Comparison of ENCODE assay signal across 10 mouse cellular contexts in the genomic region with DNA sequence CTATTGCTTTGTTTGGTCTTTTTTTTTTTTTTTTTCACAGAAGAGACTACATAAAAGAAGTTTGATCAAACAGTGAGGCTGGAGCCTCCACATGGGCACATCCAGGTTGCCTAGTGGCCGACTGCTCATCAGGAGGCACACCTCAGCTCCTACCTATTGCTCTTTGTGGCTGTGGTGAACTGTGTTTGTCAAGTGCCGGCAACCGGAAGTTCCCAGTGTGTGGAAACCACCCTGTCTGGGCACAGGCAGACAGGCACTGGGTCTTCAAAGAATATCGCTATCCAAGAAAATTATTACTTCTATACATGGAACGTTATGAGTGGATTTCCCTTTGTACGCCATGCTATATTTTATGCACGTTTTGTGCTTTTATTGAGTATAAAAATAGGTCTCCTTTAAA. TPM values are rescaled to one million over a fixed set of nuclear protein-coding genes. Genes with fewer than 3 reads are reported as not detected.
A peak's percentile ranks its signal among the peaks of the same experiment; 100 is the strongest.
DNase-seq lines count a peak whose midpoint lies in the region; ATAC-seq and TF ChIP-seq lines count a peak whose summit lies in the region.
"Had no signal": no experiment of that assay in that cellular context is flagged by ENCODE, and none has a peak within 500 bp of the region (broad histone marks: within the 10 kb centered on the region; RNA-seq: fewer than 3 reads in every experiment).

No protein-coding gene starts in this region.

- TF ChIP-seq CTCF in midbrain, postnatal 0 days (IDR thresholded peaks at IDR 0.05) = no peak
- TF ChIP-seq CTCF in thymus, adult 2 months (IDR thresholded peaks at IDR 0.05; ENCODE audit: borderline replicate concordance, control insufficient read depth, extremely low read depth, insufficient read depth, low read length, poor library complexity) = no peak

- TF ChIP-seq POLR2A in thymus, adult 2 months (IDR thresholded peaks at IDR 0.05; ENCODE audit: control insufficient read depth, extremely low read depth, insufficient read depth, low read length, poor library complexity) = no peak

- no peak for DNase-seq in embryonic facial prominence, embryonic 14.5 days (ENCODE audit: low spot score)
- peak; percentile 41 for DNase-seq in forebrain, embryonic 14.5 days (ENCODE audit: low spot score)
- peak; percentile 42 for DNase-seq in limb, embryonic 10.5 days (ENCODE audit: low spot score)
- no peak for DNase-seq in midbrain, postnatal 0 days (ENCODE audit: low spot score)
- no peak for DNase-seq in heart, adult 18-20 months
- DNase-seq in thymus, adult 2 months = no peak
- DNase-seq: lung, adult 2 months; right cerebral cortex, postnatal 25 days had no signal

- peak overlapping the region; percentile 82 for H3K4me3 ChIP-seq in embryonic facial prominence, embryonic 14.5 days (ENCODE audit: low read depth, low read length)
- H3K4me3 ChIP-seq in forebrain, embryonic 14.5 days (ENCODE audit: low read depth, low read length) = peak overlapping the region; percentile 100
- peak overlapping the region; percentile 100 for H3K4me3 ChIP-seq in limb, embryonic 10.5 days
- peak overlapping the region; percentile 95 for H3K4me3 ChIP-seq in midbrain, postnatal 0 days (ENCODE audit: low read depth, low read length)
- H3K4me3 ChIP-seq in thymus, adult 2 months (ENCODE audit: control insufficient read depth, insufficient read depth, low read length) = no peak overlapping the region
- no peak overlapping the region for H3K4me3 ChIP-seq in kidney, embryonic 15.5 days (replicated peaks)
- H3K4me3 ChIP-seq: stomach, embryonic 15.5 days had no signal

- ATAC-seq in embryonic facial prominence, embryonic 14.5 days (ENCODE audit: low read depth) = no peak
- ATAC-seq in forebrain, embryonic 14.5 days = no peak
- no peak for ATAC-seq in midbrain, postnatal 0 days (ENCODE audit: low FRiP score)
- ATAC-seq in kidney, embryonic 15.5 days (replicated peaks; ENCODE audit: low FRiP score) = no peak

- no peaks in the 10 kb centered on the region for H3K9me3 ChIP-seq in embryonic facial prominence, embryonic 14.5 days (ENCODE audit: control insufficient read depth, low read length)
- H3K9me3 ChIP-seq in forebrain, embryonic 14.5 days (replicated peaks; ENCODE audit: control insufficient read depth, low read length) = no peaks in the 10 kb centered on the region
- no peaks in the 10 kb centered on the region for H3K9me3 ChIP-seq in limb, embryonic 10.5 days (replicated peaks)
- no peaks in the 10 kb centered on the region for H3K9me3 ChIP-seq in midbrain, postnatal 0 days (ENCODE audit: low read length)
- H3K9me3 ChIP-seq in kidney, embryonic 15.5 days (replicated peaks) = no peaks in the 10 kb centered on the region
- H3K9me3 ChIP-seq: stomach, embryonic 15.5 days had no signal

- H3K27ac ChIP-seq in embryonic facial prominence, embryonic 14.5 days (replicated peaks; ENCODE audit: low read depth, low read length) = peak overlapping the region; percentile 52; the same call in 1 of the 2 replicates
- peak overlapping the region; percentile 98 for H3K27ac ChIP-seq in forebrain, embryonic 14.5 days (ENCODE audit: low read depth, low read length)
- no peak overlapping the region for H3K27ac ChIP-seq in limb, embryonic 10.5 days
- no peak overlapping the region; the same call in 1 of the 2 replicates for H3K27ac ChIP-seq in midbrain, postnatal 0 days (ENCODE audit: low read depth, low read length)
- H3K27ac ChIP-seq in thymus, adult 2 months (ENCODE audit: control insufficient read depth, insufficient read depth, low read length) = no peak overlapping the region
- no peak overlapping the region for H3K27ac ChIP-seq in kidney, embryonic 15.5 days
- H3K27ac ChIP-seq: stomach, embryonic 15.5 days had no signal

- WGBS in embryonic facial prominence, embryonic 14.5 days = 36% methylated on average over 7 of the region's 7 CpGs
- WGBS in forebrain, embryonic 14.5 days = 40% methylated on average over 7 of the region's 7 CpGs
- WGBS in limb, embryonic 10.5 days = 82% methylated on average over 7 of the region's 7 CpGs
- WGBS in midbrain, postnatal 0 days = 26% methylated on average over 7 of the region's 7 CpGs
- WGBS in thymus, adult 2 months = 83% methylated on average over 7 of the region's 7 CpGs
- WGBS in kidney, embryonic 15.5 days = 68% methylated on average over 7 of the region's 7 CpGs

- H3K27me3 ChIP-seq in embryonic facial prominence, embryonic 14.5 days (replicated peaks; ENCODE audit: control insufficient read depth, insufficient read depth, low read length) = no peaks in the 10 kb centered on the region
- H3K27me3 ChIP-seq in forebrain, embryonic 14.5 days (replicated peaks; ENCODE audit: control insufficient read depth, insufficient read depth, low read length) = no peaks in the 10 kb centered on the region
- H3K27me3 ChIP-seq in limb, embryonic 10.5 days (ENCODE audit: low read depth, poor library complexity, severe bottlenecking) = no peaks in the 10 kb centered on the region
- no peaks in the 10 kb centered on the region for H3K27me3 ChIP-seq in midbrain, postnatal 0 days (ENCODE audit: insufficient read depth, low read length)
- 0 out of 2 replicates have a peak, but pooled peaks cover 2% of the 10 kb centered on the region for H3K27me3 ChIP-seq in thymus, adult 2 months (ENCODE audit: control insufficient read depth, insufficient read depth, low read length)
- no peaks in the 10 kb centered on the region for H3K27me3 ChIP-seq in kidney, embryonic 15.5 days
- H3K27me3 ChIP-seq: stomach, embryonic 15.5 days had no signal

- H3K9ac ChIP-seq in embryonic facial prominence, embryonic 14.5 days (ENCODE audit: low read depth, low read length) = peak overlapping the region; percentile 53
- peak overlapping the region; percentile 100 for H3K9ac ChIP-seq in forebrain, embryonic 14.5 days (ENCODE audit: low read length)
- peak overlapping the region; percentile 98; the same call in 1 of the 2 replicates for H3K9ac ChIP-seq in midbrain, postnatal 0 days (replicated peaks; ENCODE audit: low read length, poor library complexity, severe bottlenecking)
- H3K9ac ChIP-seq in kidney, embryonic 15.5 days = no peak overlapping the region
- H3K9ac ChIP-seq: stomach, embryonic 15.5 days had no signal

- H3K4me1 ChIP-seq in embryonic facial prominence, embryonic 14.5 days (ENCODE audit: control insufficient read depth, insufficient read depth, low read length) = peaks cover 20% of the 10 kb centered on the region
- H3K4me1 ChIP-seq in forebrain, embryonic 14.5 days (ENCODE audit: control insufficient read depth, insufficient read depth, low read length) = peaks cover 11% of the 10 kb centered on the region; the same call in 1 of the 2 replicates
- H3K4me1 ChIP-seq in limb, embryonic 10.5 days = peaks cover 22% of the 10 kb centered on the region
- H3K4me1 ChIP-seq in midbrain, postnatal 0 days (ENCODE audit: insufficient read depth, low read length) = no peaks in the 10 kb centered on the region
- no peaks in the 10 kb centered on the region for H3K4me1 ChIP-seq in thymus, adult 2 months (replicated peaks; ENCODE audit: control insufficient read depth, insufficient read depth, low read length)
- 0 out of 2 replicates have a peak, but pooled peaks cover 5% of the 10 kb centered on the region for H3K4me1 ChIP-seq in kidney, embryonic 15.5 days
- H3K4me1 ChIP-seq: stomach, embryonic 15.5 days had no signal

- H3K4me2 ChIP-seq in embryonic facial prominence, embryonic 14.5 days (ENCODE audit: low read depth, low read length) = peak overlapping the region; percentile 83
- peak overlapping the region; percentile 87 for H3K4me2 ChIP-seq in forebrain, embryonic 14.5 days (ENCODE audit: low read length)
- peak overlapping the region; percentile 63 for H3K4me2 ChIP-seq in midbrain, postnatal 0 days (ENCODE audit: low read depth, low read length, poor library complexity, severe bottlenecking)
- H3K4me2 ChIP-seq in kidney, embryonic 15.5 days = no peak overlapping the region
- H3K4me2 ChIP-seq: stomach, embryonic 15.5 days had no signal

- peaks cover 39% of the 10 kb centered on the region for H3K36me3 ChIP-seq in embryonic facial prominence, embryonic 14.5 days (ENCODE audit: control insufficient read depth, insufficient read depth, low read length)
- peaks cover 54% of the 10 kb centered on the region for H3K36me3 ChIP-seq in forebrain, embryonic 14.5 days (ENCODE audit: control insufficient read depth, insufficient read depth, low read length)
- H3K36me3 ChIP-seq in limb, embryonic 10.5 days = peaks cover 70% of the 10 kb centered on the region
- peaks cover 3% of the 10 kb centered on the region; the same call in 1 of the 2 replicates for H3K36me3 ChIP-seq in midbrain, postnatal 0 days (ENCODE audit: insufficient read depth, low read length)
- H3K36me3 ChIP-seq in thymus, adult 2 months (ENCODE audit: control insufficient read depth, insufficient read depth, low read length) = no peaks in the 10 kb centered on the region
- peaks cover 3% of the 10 kb centered on the region; the same call in 1 of the 2 replicates for H3K36me3 ChIP-seq in kidney, embryonic 15.5 days
- H3K36me3 ChIP-seq: stomach, embryonic 15.5 days had no signal

RNA-seq across cellular contexts. Expression of a gene that starts 6.0 kb away (rescaled TPM):
- 62.0 and 72.7 TPM in 2 replicates for polyA plus RNA-seq in embryonic facial prominence, embryonic 14.5 days (2014; fragmentation: Nextera tagmentation; extraction: Ambion mirVana)
- polyA plus RNA-seq in forebrain, embryonic 14.5 days (2014; fragmentation: Nextera tagmentation; extraction: Ambion mirVana) = 948 and 1,039 TPM in 2 replicates
- polyA plus RNA-seq in limb, embryonic 10.5 days (2016; fragmentation: Nextera tagmentation; extraction: Ambion mirVana) = 201 and 255 TPM in 2 replicates
- total RNA-seq in midbrain, postnatal 0 days (2014; rRNA removed) = 148 and 180 TPM in 2 replicates
- polyA plus RNA-seq in midbrain, postnatal 0 days (2015; fragmentation: Nextera tagmentation; extraction: Ambion mirVana) = 137 and 154 TPM in 2 replicates
- total RNA-seq in heart, adult 18-20 months (2021) = not detected
- 0.05 and 0.07 TPM in 2 replicates for polyA plus RNA-seq in thymus, adult 2 months (2012; rRNA removed)
- 71.1 and 77.9 TPM in 2 replicates for polyA plus RNA-seq in kidney, embryonic 15.5 days (2015; fragmentation: Nextera tagmentation; extraction: Ambion mirVana)

Comparison
In these comparisons a context has a peak if more than half of its experiments do, and no peak if none do; other contexts are left out.
1. DNase-seq: peak in forebrain, embryonic 14.5 days (single experiment) and limb, embryonic 10.5 days (single experiment); none in embryonic facial prominence, embryonic 14.5 days (single experiment), midbrain, postnatal 0 days (single experiment), heart, adult 18-20 months (0 of 2) and thymus, adult 2 months (single experiment).
2. H3K27ac ChIP-seq: peak in embryonic facial prominence, embryonic 14.5 days (single experiment) and forebrain, embryonic 14.5 days (single experiment); none in limb, embryonic 10.5 days (single experiment), midbrain, postnatal 0 days (single experiment), thymus, adult 2 months (single experiment) and kidney, embryonic 15.5 days (single experiment).
3. H3K4me3 ChIP-seq: peak in embryonic facial prominence, embryonic 14.5 days (single experiment), forebrain, embryonic 14.5 days (single experiment), limb, embryonic 10.5 days (single experiment) and midbrain, postnatal 0 days (single experiment); none in thymus, adult 2 months (single experiment) and kidney, embryonic 15.5 days (single experiment).
4. RNA of a gene that starts 6.0 kb away (polyA plus RNA-seq): 948 to 1,039 TPM in forebrain, embryonic 14.5 days, 201 to 255 TPM in limb, embryonic 10.5 days, 137 to 154 TPM in midbrain, postnatal 0 days, 71.1 to 77.9 TPM in kidney, embryonic 15.5 days and 62.0 to 72.7 TPM in embryonic facial prominence, embryonic 14.5 days; 0.05 to 0.07 TPM in thymus, adult 2 months; every median in the first group is over 10 times any median in the second.